Mouse (Mus musculus): Measurements from ENCODE around the gene Pdcd7.

The Pdcd7 gene

GRCm38 (mm10) chr9:65394360-65394759, 48.5 kb downstream of the Pdcd7 start:
- DNase-seq (ENCODE audit: low read depth, low spot score): no peak

GRCm38 (mm10) chr9:65398279-65398678, 52.4 kb downstream of the Pdcd7 start, which contains the start of gene Rasl12:
Gene Rasl12, plus strand, starts transcription at chr9:65398506.
- peak; percentile 47 for DNase-seq (ENCODE audit: low read depth, low spot score)

DNA sequence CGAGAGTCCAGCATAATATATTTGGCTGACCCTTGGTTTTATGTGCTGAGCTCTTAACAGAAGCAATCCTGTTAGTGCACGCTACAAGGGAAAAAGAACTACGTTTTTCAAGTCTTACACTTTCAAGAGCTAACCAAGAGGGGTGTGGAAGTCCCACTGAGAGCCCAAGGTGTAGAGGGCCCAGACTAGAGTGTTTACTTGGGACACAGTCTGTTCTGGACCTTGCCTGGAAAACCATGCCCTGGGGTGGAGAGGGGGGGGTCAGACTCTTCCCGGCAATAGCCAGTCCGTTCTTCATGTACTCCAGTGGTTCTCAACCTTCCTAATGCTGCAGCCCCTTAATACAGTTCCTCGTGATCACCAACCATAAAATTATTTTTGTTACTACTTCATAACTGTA, 54.0 kb downstream of the Pdcd7 start:
- DNase-seq (ENCODE audit: low read depth, low spot score): no peak

- DNase-seq (ENCODE audit: low read depth, low spot score): no peak
Measured at GRCm38 (mm10) chr9:65404331-65405183, 58.7 kb downstream of the Pdcd7 start.

DNA sequence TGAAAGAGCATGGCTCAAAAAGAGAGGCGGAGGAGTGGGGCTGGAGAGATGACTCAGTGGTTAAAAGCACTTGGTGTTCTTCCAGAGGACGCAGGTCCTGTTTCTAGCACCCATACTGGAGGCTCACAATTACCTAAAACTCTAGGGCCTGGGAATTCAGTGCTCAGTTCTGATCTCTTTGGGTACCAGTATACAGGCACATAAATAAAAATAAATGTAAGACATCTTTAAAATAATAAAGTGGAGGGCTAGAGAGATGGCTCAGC, 59.2 kb downstream of the Pdcd7 start:
- DNase-seq (ENCODE audit: low read depth, low spot score): no peak

GRCm38 (mm10) chr9:65407327-65407726, 61.4 kb downstream of the Pdcd7 start:
- DNase-seq (ENCODE audit: low read depth, low spot score): no peak

- DNase-seq (ENCODE audit: low read depth, low spot score): no peak
Measured at GRCm38 (mm10) chr9:65407861-65408260, 62.0 kb downstream of the Pdcd7 start.

- DNase-seq (ENCODE audit: low read depth, low spot score): no peak
Measured at GRCm38 (mm10) chr9:65408871-65409295, 63.0 kb downstream of the Pdcd7 start.

Measured in CD4-positive helper T cell, adult 2 months (primary cell).